ENCODE assay signal across 8 mouse cellular contexts in the genomic region with DNA sequence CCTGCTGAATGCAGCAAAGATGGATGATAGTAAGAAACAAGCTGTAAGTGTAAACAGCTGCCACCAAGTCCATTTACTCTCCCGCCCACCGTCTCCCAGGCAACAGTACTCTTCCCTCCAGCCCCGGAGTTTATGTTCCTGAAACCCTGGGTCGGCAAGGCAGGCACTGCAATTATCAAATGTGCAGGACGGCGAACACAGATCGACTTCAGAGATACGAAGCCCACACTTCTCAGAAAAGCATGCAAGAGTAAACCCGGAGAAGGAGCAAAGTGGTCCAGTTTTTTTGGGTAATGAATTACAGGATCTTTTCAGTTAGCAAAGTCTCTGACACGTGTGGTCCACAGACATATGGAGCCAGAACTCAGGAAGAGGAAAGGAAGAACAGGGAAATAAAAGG. TPM values are rescaled to one million over a fixed set of nuclear protein-coding genes. Genes with fewer than 3 reads are reported as not detected.
A peak's percentile ranks its signal among the peaks of the same experiment; 100 is the strongest.
DNase-seq lines count a peak whose midpoint lies in the region; ATAC-seq and TF ChIP-seq lines count a peak whose summit lies in the region.

No protein-coding gene starts in this region.

- no peak for DNase-seq in lung, postnatal 36 days
- peak; percentile 33 for DNase-seq in R1 (ENCODE audit: low read depth, low spot score)
- DNase-seq in forebrain, embryonic 10.5 days (ENCODE audit: extremely low spot score, low spot score), result peak; percentile 42
- DNase-seq in limb, embryonic 11.5 days (ENCODE audit: low spot score), result peak; percentile 68
- no peak for DNase-seq in gastrocnemius, postnatal 14 days
- no peak for DNase-seq in layer of hippocampus, postnatal 10 days (ENCODE audit: low spot score in 2 of 2)

- H3K27me3 ChIP-seq in lung, embryonic 15.5 days, result no peaks in the 10 kb centered on the region
- no peaks in the 10 kb centered on the region for H3K27me3 ChIP-seq in forebrain, embryonic 10.5 days (ENCODE audit: poor library complexity, severe bottlenecking)
- no peaks in the 10 kb centered on the region for H3K27me3 ChIP-seq in limb, embryonic 11.5 days (ENCODE audit: control insufficient read depth, insufficient read depth, low read length)

- TF ChIP-seq CTCF in olfactory bulb, adult 2 months (IDR thresholded peaks at IDR 0.05; ENCODE audit: insufficient read depth, low read depth, low read length), result no peak

- WGBS in lung, embryonic 15.5 days, result 4% methylated on average over 10 of the region's 10 CpGs
- WGBS in forebrain, embryonic 10.5 days, result 23% methylated on average over 10 of the region's 10 CpGs
- WGBS in limb, embryonic 11.5 days, result 2% methylated on average over 10 of the region's 10 CpGs
- WGBS in olfactory bulb, adult 2 months, result 5% methylated on average over 10 of the region's 10 CpGs

- peak overlapping the region; percentile 95 for H3K4me2 ChIP-seq in lung, embryonic 15.5 days
- peak overlapping the region; percentile 70 for H3K4me2 ChIP-seq in limb, embryonic 11.5 days (ENCODE audit: low read depth, severe bottlenecking)

- H3K36me3 ChIP-seq in lung, embryonic 15.5 days, result peaks cover 13% of the 10 kb centered on the region
- H3K36me3 ChIP-seq in forebrain, embryonic 10.5 days (replicated peaks), result peaks cover 30% of the 10 kb centered on the region
- peaks cover 8% of the 10 kb centered on the region for H3K36me3 ChIP-seq in limb, embryonic 11.5 days (ENCODE audit: control insufficient read depth, insufficient read depth, low read length)

- TF ChIP-seq POLR2A in olfactory bulb, adult 2 months (IDR thresholded peaks at IDR 0.05; ENCODE audit: insufficient read depth, low read depth, low read length), result no peak

- H3K4me1 ChIP-seq in lung, embryonic 15.5 days, result peaks cover 19% of the 10 kb centered on the region
- peaks cover 20% of the 10 kb centered on the region for H3K4me1 ChIP-seq in forebrain, embryonic 10.5 days
- peaks cover 3% of the 10 kb centered on the region; the same call in 1 of the 2 replicates for H3K4me1 ChIP-seq in limb, embryonic 11.5 days (ENCODE audit: control insufficient read depth, insufficient read depth, low read length)
- peaks cover 6% of the 10 kb centered on the region for H3K4me1 ChIP-seq in olfactory bulb, adult 2 months (ENCODE audit: control insufficient read depth, insufficient read depth, low read length)

- intact Hi-C loops in gastrocnemius, postnatal 14 days (cut with DNase I; ENCODE audit: low total_unique reads), result no loop called here

- no peak overlapping the region for H3K27ac ChIP-seq in lung, embryonic 15.5 days
- peak overlapping the region; percentile 8; the same call in 1 of the 2 replicates for H3K27ac ChIP-seq in forebrain, embryonic 10.5 days
- H3K27ac ChIP-seq in limb, embryonic 11.5 days (replicated peaks; ENCODE audit: low read depth, low read length), result no peak overlapping the region
- no peak overlapping the region for H3K27ac ChIP-seq in olfactory bulb, adult 2 months (ENCODE audit: insufficient read depth, low read depth, low read length)

- no peak for ATAC-seq in lung, embryonic 15.5 days (ENCODE audit: borderline replicate concordance, extremely low read depth, low FRiP score, low TSS enrichment)
- ATAC-seq in limb, embryonic 11.5 days (ENCODE audit: insufficient number of reproducible peaks, low FRiP score, low TSS enrichment, low read depth), result no peak

- H3K9ac ChIP-seq in lung, embryonic 15.5 days, result no peak overlapping the region; the same call in 1 of the 2 replicates
- no peak overlapping the region for H3K9ac ChIP-seq in limb, embryonic 11.5 days (ENCODE audit: low read length)

- no peaks in the 10 kb centered on the region for H3K9me3 ChIP-seq in lung, embryonic 15.5 days
- H3K9me3 ChIP-seq in forebrain, embryonic 10.5 days, result no peaks in the 10 kb centered on the region
- no peaks in the 10 kb centered on the region for H3K9me3 ChIP-seq in limb, embryonic 11.5 days (ENCODE audit: control insufficient read depth, low read length)

- peak overlapping the region; percentile 95; the same call in 1 of the 2 replicates for H3K4me3 ChIP-seq in lung, embryonic 15.5 days
- peak overlapping the region; percentile 99 for H3K4me3 ChIP-seq in forebrain, embryonic 10.5 days
- H3K4me3 ChIP-seq in limb, embryonic 11.5 days (ENCODE audit: low read depth, low read length), result 0 out of 2 replicates have a peak overlapping the region, but pooled peaks have one; percentile 19
- peak overlapping the region; percentile 23; the same call in 1 of the 2 replicates for H3K4me3 ChIP-seq in olfactory bulb, adult 2 months (ENCODE audit: insufficient read depth, low read depth, low read length)

RNA-seq across cellular contexts. Expression of gene Mthfd2, which starts 9.7 kb away (rescaled TPM):
- polyA plus RNA-seq in lung, embryonic 15.5 days (2015; fragmentation: Nextera tagmentation; extraction: Ambion mirVana), result 32.5 and 35.0 TPM in 2 replicates
- polyA plus RNA-seq in forebrain, embryonic 10.5 days (2016; fragmentation: Nextera tagmentation; extraction: Ambion mirVana), result 64.5 and 65.7 TPM in 2 replicates
- 59.7 and 59.9 TPM in 2 replicates for polyA plus RNA-seq in limb, embryonic 11.5 days (2014; fragmentation: Nextera tagmentation; extraction: Ambion mirVana)
- not detected in 2 replicates for polyA plus RNA-seq in olfactory bulb, adult 2 months (2012; ENCODE audit: insufficient read depth, insufficient read length, low replicate concordance, missing spikeins)
- 1 to 10 TPM; 3.7 to 6.7 TPM for total RNA-seq in gastrocnemius, postnatal 14 days (2021)
- total RNA-seq in layer of hippocampus, postnatal 10 days (2021), result 10 to 100 TPM; 10.3 to 11.3 TPM

RNA-seq across cellular contexts. Expression of gene Mob1a, which starts 9.8 kb away (rescaled TPM):
- 71.8 and 77.0 TPM in 2 replicates for polyA plus RNA-seq in lung, embryonic 15.5 days (2015; fragmentation: Nextera tagmentation; extraction: Ambion mirVana)
- polyA plus RNA-seq in forebrain, embryonic 10.5 days (2016; fragmentation: Nextera tagmentation; extraction: Ambion mirVana), result 55.2 and 59.3 TPM in 2 replicates
- 69.7 and 78.6 TPM in 2 replicates for polyA plus RNA-seq in limb, embryonic 11.5 days (2014; fragmentation: Nextera tagmentation; extraction: Ambion mirVana)
- not detected in 2 replicates for polyA plus RNA-seq in olfactory bulb, adult 2 months (2012; ENCODE audit: insufficient read depth, insufficient read length, low replicate concordance, missing spikeins)
- 10 to 100 TPM; 15.7 to 17.5 TPM for total RNA-seq in gastrocnemius, postnatal 14 days (2021)
- 10 to 100 TPM; 24.2 to 25.0 TPM for total RNA-seq in layer of hippocampus, postnatal 10 days (2021)

RNA-seq across cellular contexts. Expression of gene Bola3, which starts 32.9 kb away (rescaled TPM):
- polyA plus RNA-seq in lung, embryonic 15.5 days (2015; fragmentation: Nextera tagmentation; extraction: Ambion mirVana), result 125 and 130 TPM in 2 replicates
- 168 and 172 TPM in 2 replicates for polyA plus RNA-seq in forebrain, embryonic 10.5 days (2016; fragmentation: Nextera tagmentation; extraction: Ambion mirVana)
- 143 and 157 TPM in 2 replicates for polyA plus RNA-seq in limb, embryonic 11.5 days (2014; fragmentation: Nextera tagmentation; extraction: Ambion mirVana)
- not detected in 2 replicates for polyA plus RNA-seq in olfactory bulb, adult 2 months (2012; ENCODE audit: insufficient read depth, insufficient read length, low replicate concordance, missing spikeins)
- 100 to 1,000 TPM; 214 to 234 TPM for total RNA-seq in gastrocnemius, postnatal 14 days (2021)
- 10 to 100 TPM; 35.5 to 36.3 TPM for total RNA-seq in layer of hippocampus, postnatal 10 days (2021)

Comparison
In these comparisons a context has a peak if more than half of its experiments do, and no peak if none do; other contexts are left out.
1. H3K4me3 ChIP-seq: peak in every context shown above with its lines; median percentile 99 in forebrain, embryonic 10.5 days; 95 in lung, embryonic 15.5 days; 23 in olfactory bulb, adult 2 months; 19 in limb, embryonic 11.5 days.
2. DNase-seq: peak in R1 (single experiment), forebrain, embryonic 10.5 days (single experiment) and limb, embryonic 11.5 days (single experiment); none in lung, postnatal 36 days (single experiment), gastrocnemius, postnatal 14 days (single experiment) and layer of hippocampus, postnatal 10 days (0 of 2).
3. RNA of gene Bola3, which starts 32.9 kb away (polyA plus RNA-seq): 168 to 172 TPM in forebrain, embryonic 10.5 days, 143 to 157 TPM in limb, embryonic 11.5 days and 125 to 130 TPM in lung, embryonic 15.5 days; not detected in olfactory bulb, adult 2 months; every median in the first group is over 100 times any median in the second.